Mouse (Mus musculus): ENCODE results near the gene Nrg3. TPM values are rescaled to one million over a fixed set of nuclear protein-coding genes. Genes with fewer than 3 reads are reported as not detected.
"Not testable (repeated sequence)": the region's sequence is repeated elsewhere in the genome, so short reads cannot be mapped to it uniquely, and the experiment has no call there.

Nrg3 gene
- polyA plus RNA-seq, 3 experiments from 2014 or later = not detected

GRCm38 (mm10) chr14:39191946-39192345 is 280.9 kb downstream of the Nrg3 start:
- no peak for ATAC-seq

GRCm38 (mm10) chr14:39173709-39174108 is 299.2 kb downstream of the Nrg3 start:
- ATAC-seq = no peak

GRCm38 (mm10) chr14:39160140-39160539 is 312.7 kb downstream of the Nrg3 start:
- no peak for ATAC-seq

- ATAC-seq = no peak
Measured at GRCm38 (mm10) chr14:39155462-39155861, 317.4 kb downstream of the Nrg3 start.

- no peak for ATAC-seq
Measured at GRCm38 (mm10) chr14:39129766-39130165, 343.1 kb downstream of the Nrg3 start.

- ATAC-seq = no peak
Measured at GRCm38 (mm10) chr14:39117977-39118376, 354.9 kb downstream of the Nrg3 start.

GRCm38 (mm10) chr14:39116522-39117231 is 356.2 kb downstream of the Nrg3 start:
- ATAC-seq = not testable (repeated sequence)

GRCm38 (mm10) chr14:39109566-39109965 is 363.3 kb downstream of the Nrg3 start:
- ATAC-seq = no peak

GRCm38 (mm10) chr14:39106776-39107175 is 366.1 kb downstream of the Nrg3 start:
- no peak for ATAC-seq

GRCm38 (mm10) chr14:39095219-39095618 is 377.7 kb downstream of the Nrg3 start:
- ATAC-seq = no peak

- ATAC-seq = no peak
Measured at GRCm38 (mm10) chr14:39079461-39079860, 393.4 kb downstream of the Nrg3 start.

GRCm38 (mm10) chr14:39051542-39051941 is 421.3 kb downstream of the Nrg3 start:
- no peak for ATAC-seq

GRCm38 (mm10) chr14:39049021-39049420 is 423.9 kb downstream of the Nrg3 start:
- no peak for ATAC-seq

GRCm38 (mm10) chr14:39044290-39044689 is 428.6 kb downstream of the Nrg3 start:
- ATAC-seq = no peak

GRCm38 (mm10) chr14:39043793-39044192 is 429.1 kb downstream of the Nrg3 start:
- ATAC-seq = no peak

GRCm38 (mm10) chr14:39043384-39043783 is 429.5 kb downstream of the Nrg3 start:
- no peak for ATAC-seq

- no peak for ATAC-seq
Measured at GRCm38 (mm10) chr14:39039046-39039445, 433.8 kb downstream of the Nrg3 start.

- ATAC-seq = no peak
Measured at GRCm38 (mm10) chr14:39034482-39034881, 438.4 kb downstream of the Nrg3 start.

- no peak for ATAC-seq
Measured at GRCm38 (mm10) chr14:39023065-39023464, 449.8 kb downstream of the Nrg3 start.

GRCm38 (mm10) chr14:39014126-39014525 is 458.8 kb downstream of the Nrg3 start:
- ATAC-seq = no peak

- ATAC-seq = no peak
Measured at GRCm38 (mm10) chr14:38997843-38998242, 475.0 kb downstream of the Nrg3 start.

GRCm38 (mm10) chr14:38992574-38992866 is 480.4 kb downstream of the Nrg3 start:
- ATAC-seq = no peak

- no peak for ATAC-seq
Measured at GRCm38 (mm10) chr14:38991847-38992573, 480.9 kb downstream of the Nrg3 start.

GRCm38 (mm10) chr14:38959367-38959766 is 513.5 kb downstream of the Nrg3 start:
- no peak for ATAC-seq

Data from inflammation-experienced regulatory T-cells, adult 6 months (primary cell).